Mouse (Mus musculus) heart, adult 9 months (tissue): ENCODE results near the gene Mapk14.
"Not testable (repeated sequence)": the region's sequence is repeated elsewhere in the genome, so short reads cannot be mapped to it uniquely, and the experiment has no call there.

Experiments
- DNase-seq, 2 experiments: peaks; one replicate each; pipeline ENCODE4 v3.0.0; 2022; ENCODE audit warnings: low spot score in 2 of 2

Mapk14 gene

GRCm38 (mm10) chr17:28743145-28743866 lies 52.2 kb downstream of the Mapk14 start:
- no peak for DNase-seq

DNA sequence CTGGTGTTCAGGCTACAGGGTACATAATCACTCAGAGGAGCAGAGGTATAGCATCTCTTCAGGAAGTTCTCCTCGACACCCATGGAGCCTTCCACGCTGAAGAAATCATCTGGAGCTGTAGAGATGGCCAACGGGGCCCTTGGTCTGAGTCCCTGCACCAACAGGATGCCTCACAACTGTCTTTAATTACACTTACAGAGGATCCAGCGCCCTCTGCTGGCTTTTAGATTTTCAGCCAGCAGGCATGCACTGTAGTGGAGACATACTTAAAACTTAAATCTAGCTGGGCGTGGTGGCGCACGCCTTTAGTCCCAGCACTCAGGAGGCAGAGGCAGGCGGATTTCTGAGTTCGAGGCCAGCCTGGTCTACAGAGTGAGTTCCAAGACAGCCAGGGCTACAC lies 52.8 kb downstream of the Mapk14 start:
- no peak for DNase-seq

DNA sequence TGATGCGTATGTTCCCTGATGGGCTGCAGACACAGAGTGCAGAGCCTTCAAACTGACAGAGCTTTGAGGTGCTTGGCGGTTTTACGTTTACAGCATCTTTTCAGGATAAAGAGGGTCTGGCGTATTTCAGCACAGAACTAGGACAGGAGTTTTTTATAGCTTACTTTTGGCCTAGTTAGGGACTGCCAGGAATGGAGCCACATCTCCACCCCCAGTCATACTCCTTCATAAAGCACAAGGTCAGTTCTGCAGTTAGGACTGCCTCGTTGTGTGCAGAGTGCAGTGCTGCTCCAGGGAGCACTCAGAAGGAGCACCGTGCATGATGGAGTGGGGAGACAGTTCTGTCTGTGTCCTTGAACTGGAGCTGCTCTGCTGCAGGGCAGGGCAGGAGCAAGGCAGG lies 54.6 kb downstream of the Mapk14 start:
- DNase-seq: no peak

GRCm38 (mm10) chr17:28748001-28748400 lies 56.9 kb downstream of the Mapk14 start:
- no peak for DNase-seq

- peak; percentile 30 to 45 for DNase-seq
Observed at GRCm38 (mm10) chr17:28750580-28750979, 59.5 kb downstream of the Mapk14 start.

DNA sequence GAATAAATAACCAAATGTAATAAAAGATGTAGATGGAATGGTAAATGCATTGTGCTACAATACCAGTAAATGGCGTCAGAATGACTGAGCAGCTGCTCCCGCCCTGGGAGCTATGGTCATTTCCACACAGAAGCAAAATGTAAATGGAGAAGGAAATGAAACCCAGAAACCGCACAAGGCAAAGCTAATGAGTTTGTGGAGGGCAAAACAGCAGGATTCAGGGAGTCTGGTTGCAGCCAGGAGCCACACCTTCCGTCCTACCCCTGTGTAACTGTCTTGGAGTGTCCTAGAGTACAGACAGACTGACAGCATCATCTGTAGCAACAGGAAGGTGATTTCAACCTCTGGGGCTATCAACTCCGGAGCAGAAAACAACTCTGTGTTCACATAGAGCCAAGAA lies 65.3 kb downstream of the Mapk14 start:
- DNase-seq: no peak

DNA sequence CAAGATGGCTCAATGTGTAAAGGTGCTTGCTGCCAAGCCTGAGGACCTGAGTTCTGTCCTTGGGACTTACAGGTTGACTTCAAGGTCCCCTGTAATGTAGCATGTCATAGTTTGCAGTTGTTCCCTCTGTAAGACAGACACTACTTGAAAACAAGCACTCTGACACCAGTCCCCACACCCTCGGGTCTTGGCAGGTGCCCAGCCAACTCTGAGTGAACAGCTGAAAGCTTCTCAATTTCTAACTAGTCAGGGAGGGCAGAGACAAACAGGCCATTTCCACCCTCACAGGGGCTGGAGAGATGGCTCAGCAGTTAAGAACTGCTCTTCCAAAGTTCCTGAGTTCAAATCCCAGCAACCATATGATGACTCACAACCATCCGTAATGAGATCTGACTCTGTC lies 66.3 kb downstream of the Mapk14 start:
- DNase-seq: no peak

GRCm38 (mm10) chr17:28760736-28761312 lies 69.7 kb downstream of the Mapk14 start:
- DNase-seq: no peak

DNA sequence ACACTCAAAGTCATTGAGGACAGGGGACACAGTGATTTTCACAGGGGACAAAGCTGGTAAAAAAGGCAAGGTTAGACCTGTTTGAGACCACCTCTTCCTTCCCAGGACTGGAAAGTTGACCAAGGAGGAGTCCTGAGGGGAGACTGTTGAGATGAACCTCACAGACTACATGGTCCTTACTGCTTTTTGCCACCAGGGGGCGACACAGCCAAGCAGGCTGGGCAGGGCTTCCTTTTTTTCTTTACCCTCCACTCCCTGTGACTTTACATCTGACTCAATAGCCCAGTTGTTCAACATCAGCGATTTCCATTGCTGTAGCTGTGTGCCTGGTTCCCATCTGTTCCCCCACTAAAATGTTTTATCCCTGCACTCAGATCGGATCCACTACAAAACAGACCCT lies 70.7 kb downstream of the Mapk14 start:
- DNase-seq: peak; percentile 51 to 67

- DNase-seq: no peak
Observed at GRCm38 (mm10) chr17:28766203-28766602, 75.1 kb downstream of the Mapk14 start.

- no peak for DNase-seq
Observed at GRCm38 (mm10) chr17:28766781-28767515, 75.8 kb downstream of the Mapk14 start.

- no peak for DNase-seq
Observed at GRCm38 (mm10) chr17:28769121-28769874, 78.2 kb downstream of the Mapk14 start, which contains the start of gene Mapk13. Gene Mapk13, plus strand, starts transcription at chr17:28769297.

DNA sequence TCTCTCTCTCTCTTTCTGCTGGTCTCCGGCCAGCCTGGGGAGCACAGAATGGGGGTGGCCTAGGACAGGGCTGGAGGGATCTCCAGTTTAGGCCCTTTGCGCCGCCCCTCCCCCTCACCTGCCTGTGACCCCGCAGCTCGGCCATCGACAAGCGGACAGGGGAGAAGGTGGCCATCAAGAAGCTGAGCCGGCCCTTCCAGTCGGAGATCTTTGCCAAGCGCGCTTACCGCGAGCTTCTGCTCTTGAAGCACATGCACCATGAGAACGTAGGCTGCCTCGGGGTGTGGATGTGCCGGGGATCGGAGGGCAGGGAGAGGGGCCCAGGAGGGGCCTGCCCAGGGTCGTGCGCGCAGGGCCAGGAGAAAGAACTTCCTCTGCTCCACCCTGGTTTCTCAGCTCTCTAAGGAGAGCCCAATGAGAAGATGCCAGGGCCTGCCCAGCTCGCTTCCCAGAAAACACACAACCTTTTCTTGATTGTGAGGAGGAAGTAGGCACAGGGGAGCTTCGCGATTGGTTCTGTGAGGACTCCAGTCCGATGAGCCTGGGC lies 78.8 kb downstream of the Mapk14 start:
- DNase-seq: no peak

GRCm38 (mm10) chr17:28771289-28771688 lies 80.2 kb downstream of the Mapk14 start:
- DNase-seq: no peak

GRCm38 (mm10) chr17:28774303-28774702 lies 83.2 kb downstream of the Mapk14 start:
- not testable (repeated sequence) for DNase-seq

- DNase-seq: no peak
Observed at GRCm38 (mm10) chr17:28775161-28775560, 84.0 kb downstream of the Mapk14 start.

DNA sequence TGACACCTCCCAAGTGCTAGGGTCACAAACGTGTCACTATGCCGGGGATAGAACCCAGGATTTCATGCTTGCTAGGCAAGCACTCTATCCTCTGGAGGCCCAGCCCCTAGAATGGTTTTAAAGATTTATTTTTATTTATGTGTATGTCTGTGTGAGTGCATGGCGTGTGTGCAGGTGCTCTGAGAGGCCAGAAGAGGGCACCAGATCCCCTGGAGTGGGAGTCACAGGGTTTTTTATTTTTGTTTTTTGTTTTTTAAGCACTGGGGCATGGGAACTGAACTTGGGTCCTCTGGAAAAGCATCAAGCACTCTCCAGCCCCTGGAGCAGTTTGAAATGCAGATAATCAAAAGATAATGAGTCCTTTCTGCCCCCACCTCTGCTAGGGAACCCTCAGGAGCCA lies 85.7 kb downstream of the Mapk14 start:
- DNase-seq: no peak

GRCm38 (mm10) chr17:28777231-28778005 lies 86.3 kb downstream of the Mapk14 start:
- peak; percentile 54 to 66 for DNase-seq

- no peak for DNase-seq
Observed at GRCm38 (mm10) chr17:28779735-28780134, 88.6 kb downstream of the Mapk14 start.

GRCm38 (mm10) chr17:28780836-28781235 lies 89.7 kb downstream of the Mapk14 start:
- no peak for DNase-seq
